Mouse (Mus musculus) ES-CJ7 (cell line): ENCODE data around the gene Olfr1138.

Experiments used
- DNase-seq: peaks from one replicate; pipeline ENCODE4 v3.0.0; 2011; ENCODE audit warnings: low read depth, low spot score

The Olfr1138 gene

GRCm38 (mm10) chr2:87739878-87740277 lies at the start of gene Olfr1138:
TSS of gene Olfr1138 (minus strand) at chr2:87739978.
- no peak for DNase-seq

GRCm38 (mm10) chr2:87779183-87779582 lies 39.4 kb upstream of the Olfr1138 start, which contains the start of gene Olfr152:
TSS of gene Olfr152 (plus strand) at chr2:87779483.
- no peak for DNase-seq

GRCm38 (mm10) chr2:87776143-87776542 lies 36.4 kb upstream of the Olfr1138 start:
- DNase-seq: no peak

- DNase-seq: no peak
Observed at GRCm38 (mm10) chr2:87753891-87754290, 14.1 kb upstream of the Olfr1138 start, which contains the start of gene Olfr1141. TSS of gene Olfr1141 (minus strand) at chr2:87753991.

GRCm38 (mm10) chr2:87743452-87743851 lies 3.7 kb upstream of the Olfr1138 start, which contains the start of gene Olfr1140:
TSS of gene Olfr1140 (plus strand) at chr2:87743752.
- DNase-seq: no peak

- no peak for DNase-seq
Observed at GRCm38 (mm10) chr2:87713079-87713478, 26.7 kb downstream of the Olfr1138 start, which contains the start of gene Olfr1137. TSS of gene Olfr1137 (minus strand) at chr2:87713179.

GRCm38 (mm10) chr2:87693847-87694246 lies 45.9 kb downstream of the Olfr1138 start, which contains the start of gene Olfr1136:
TSS of gene Olfr1136 (minus strand) at chr2:87693947.
- no peak for DNase-seq
